Mouse (Mus musculus): ENCODE measurements at regions not wholly inside any gene's neighbourhood (a gene's known extent, or its start where the extent isn't known, plus 50 kb on each side); places are given as distances from the start of the nearest gene placed in this dataset.

DNA sequence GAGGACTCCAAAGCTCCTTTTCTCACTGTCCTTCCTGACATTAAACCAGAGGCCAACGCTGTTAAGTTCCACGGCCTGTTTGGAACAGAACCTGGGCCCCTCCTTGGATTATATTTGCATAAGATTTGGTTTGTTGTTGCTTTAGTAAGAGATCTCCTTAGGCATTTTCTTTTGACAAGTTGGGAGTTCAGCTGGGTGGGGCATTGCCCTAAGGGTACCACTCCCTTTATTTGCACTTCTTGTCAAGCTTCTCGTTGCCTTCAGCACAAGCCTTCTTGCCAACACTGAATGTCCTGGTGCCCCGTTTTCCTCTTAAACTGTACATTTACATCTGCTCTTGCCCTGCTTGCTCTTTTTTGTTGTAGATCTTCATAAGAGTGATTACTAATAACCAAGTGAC lies 317.5 kb upstream of the Adamts9 start:
- DNase-seq (ENCODE audit: low read depth, low spot score) = peak; percentile 89

DNA sequence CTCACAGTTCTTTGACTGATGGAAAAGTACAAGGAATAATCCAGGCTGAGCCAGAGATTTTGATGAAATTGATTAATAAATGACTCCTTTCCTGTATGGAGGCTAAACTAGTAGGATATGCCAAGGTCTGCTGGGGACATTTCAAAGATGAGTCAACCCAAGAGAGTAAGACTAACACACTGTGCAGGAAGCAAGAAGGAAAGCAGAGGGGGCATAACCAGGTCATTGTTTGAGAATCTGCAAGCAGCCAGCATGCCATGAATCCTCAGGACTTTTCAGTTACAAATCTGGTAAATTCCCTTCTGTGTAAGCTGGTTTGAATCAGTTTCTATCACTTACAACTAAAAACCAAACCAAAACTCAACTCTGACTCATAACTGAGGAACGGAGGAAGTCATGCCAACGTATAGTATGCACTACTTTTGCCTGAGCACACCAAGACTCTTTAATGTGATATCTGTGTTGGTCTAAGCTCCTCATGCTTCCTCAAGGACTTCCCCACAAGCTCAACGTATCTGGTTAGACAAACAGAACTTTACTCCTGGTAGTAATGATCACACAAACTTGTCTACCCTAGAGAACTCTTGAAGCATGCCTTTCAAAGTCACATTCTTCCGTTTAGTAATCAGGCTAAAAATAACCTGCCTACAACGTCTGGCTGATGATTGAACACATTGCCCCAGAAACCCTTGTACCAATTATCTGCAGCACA lies 314.0 kb upstream of the Adamts9 start:
- DNase-seq (ENCODE audit: low read depth, low spot score) = no peak

DNA sequence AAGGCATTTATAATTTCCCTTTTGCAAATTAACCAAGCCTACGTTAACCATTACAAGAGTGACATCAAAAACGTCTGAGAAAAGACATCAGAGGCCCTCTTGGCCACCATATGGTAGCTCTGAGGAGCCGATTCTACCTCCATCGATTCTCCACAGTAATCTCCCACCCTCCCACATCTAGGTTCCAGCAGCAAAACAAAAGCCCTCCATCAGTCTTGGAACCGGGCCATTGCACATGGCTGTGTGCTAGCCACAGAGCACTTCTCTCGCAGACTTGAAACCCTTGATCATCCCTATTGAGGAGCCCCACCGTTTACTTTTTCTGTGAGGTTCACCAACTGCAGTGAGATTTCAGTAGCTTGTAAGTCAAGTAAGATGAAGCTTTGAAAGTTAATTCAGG lies 310.5 kb upstream of the Adamts9 start:
- DNase-seq (ENCODE audit: low read depth, low spot score) = no peak

DNA sequence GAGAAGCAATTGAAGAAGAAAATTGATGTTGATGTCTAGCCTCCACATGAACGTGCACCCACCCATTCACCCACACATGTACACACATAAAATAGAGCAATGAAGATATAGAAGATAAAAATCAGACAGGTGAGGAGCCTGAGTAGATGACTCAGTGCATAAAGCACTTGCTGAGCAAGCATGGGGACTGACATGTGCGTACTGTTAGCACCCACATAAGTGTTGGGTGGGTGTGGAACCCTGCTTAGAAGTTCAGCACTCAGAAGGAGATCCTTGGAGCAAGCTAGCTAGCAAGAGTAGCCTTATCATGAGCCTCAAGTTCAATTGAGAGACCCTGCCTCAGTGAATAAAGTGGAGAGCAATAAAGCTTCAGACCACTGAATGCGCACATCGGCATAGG lies 305.7 kb upstream of the Adamts9 start:
- no peak for DNase-seq (ENCODE audit: low read depth, low spot score)

DNA sequence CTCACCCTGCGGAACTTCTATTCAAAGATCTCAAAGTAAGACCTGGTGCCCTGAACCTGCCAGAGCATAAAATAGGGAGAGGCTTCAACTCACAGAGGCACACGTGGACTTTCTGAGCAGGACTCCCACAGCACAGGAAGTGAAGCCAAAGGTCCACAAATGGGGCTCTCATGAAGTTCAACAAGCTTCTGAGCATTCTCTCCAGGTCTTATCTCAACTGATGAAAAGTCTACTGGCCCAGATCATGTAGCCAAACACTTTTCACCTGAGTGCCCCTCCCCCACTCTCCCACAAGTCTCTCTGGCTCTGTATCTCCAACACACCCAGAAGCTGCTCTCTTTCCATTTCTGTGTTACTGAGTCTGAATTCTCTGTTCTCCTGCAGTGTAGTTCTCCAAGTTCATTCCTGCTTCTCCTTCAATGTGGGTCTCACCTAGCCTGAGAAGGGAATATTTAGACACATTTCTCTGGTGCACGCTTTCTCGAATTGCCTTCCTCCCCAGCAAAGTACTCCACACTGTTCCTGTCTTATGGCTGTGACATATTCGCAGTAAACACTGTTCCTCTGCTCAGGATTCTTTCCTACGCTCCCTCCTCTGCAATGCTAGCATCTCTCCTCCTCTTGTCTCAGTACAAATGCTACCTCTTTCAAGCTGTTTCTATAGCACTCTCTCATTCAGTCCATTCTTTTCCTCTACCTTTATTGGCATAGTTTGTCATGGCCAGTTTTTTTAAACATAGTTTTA lies 303.4 kb upstream of the Adamts9 start:
- DNase-seq (ENCODE audit: low read depth, low spot score) = no peak

DNA sequence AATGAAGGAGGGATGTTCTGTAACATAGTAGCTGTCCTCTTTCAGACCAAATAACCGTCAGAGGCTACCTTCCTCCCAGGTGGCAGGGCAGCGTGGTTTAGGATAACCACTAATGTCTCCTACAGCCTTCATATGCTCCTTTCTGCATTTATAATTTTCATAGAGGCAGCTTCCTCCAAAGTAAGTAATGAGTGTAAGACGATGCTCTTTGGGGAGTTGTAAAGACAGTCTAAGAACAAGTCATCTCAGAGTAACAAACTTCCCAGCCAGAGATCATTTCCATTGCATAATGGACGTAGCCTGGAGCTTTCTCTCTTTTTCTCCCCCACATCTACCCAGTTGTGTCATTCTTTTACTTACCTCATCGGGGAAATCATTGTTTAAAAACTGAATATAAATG lies 292.3 kb upstream of the Adamts9 start:
- DNase-seq (ENCODE audit: low read depth, low spot score) = no peak

DNA sequence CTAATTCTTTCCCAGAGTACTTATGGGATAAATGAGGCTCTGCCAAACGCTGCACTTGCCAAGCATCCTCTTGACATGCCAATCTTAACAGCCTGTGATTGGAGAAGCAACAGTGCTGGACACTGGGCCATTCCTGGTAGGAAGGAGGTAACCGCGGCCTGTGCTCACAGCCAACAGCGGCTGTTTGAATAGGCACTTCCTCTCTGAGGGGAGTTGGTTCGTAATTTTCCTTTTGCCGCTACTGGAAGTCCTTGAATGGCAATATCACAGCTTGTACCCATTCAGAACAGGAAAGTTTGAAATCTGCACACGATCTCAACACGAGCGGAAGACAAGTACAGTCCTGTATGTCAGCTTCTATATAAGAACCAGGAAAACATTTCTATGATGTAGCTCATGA lies 289.3 kb upstream of the Adamts9 start:
- DNase-seq (ENCODE audit: low read depth, low spot score) = no peak

DNA sequence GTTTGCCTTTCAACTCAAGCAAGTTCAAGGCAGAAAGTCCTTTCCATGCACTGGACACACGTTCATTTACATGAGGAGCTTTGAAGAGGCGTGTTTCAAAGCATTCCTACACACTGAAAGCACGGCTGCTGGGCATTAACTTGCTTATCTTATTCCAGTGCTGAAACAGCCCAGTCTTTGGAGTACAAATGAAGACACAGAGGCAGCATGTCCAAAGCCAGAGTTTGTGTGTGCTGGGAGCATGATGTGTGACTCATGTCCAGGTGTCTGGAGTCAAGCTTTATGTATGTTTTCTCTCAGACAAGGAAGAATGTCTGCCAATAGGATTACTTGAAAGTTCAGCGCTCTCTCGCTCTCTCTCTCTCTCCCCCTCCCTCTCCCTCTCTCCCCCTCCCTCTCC lies 287.2 kb upstream of the Adamts9 start:
- DNase-seq (ENCODE audit: low read depth, low spot score) = peak; percentile 11

DNA sequence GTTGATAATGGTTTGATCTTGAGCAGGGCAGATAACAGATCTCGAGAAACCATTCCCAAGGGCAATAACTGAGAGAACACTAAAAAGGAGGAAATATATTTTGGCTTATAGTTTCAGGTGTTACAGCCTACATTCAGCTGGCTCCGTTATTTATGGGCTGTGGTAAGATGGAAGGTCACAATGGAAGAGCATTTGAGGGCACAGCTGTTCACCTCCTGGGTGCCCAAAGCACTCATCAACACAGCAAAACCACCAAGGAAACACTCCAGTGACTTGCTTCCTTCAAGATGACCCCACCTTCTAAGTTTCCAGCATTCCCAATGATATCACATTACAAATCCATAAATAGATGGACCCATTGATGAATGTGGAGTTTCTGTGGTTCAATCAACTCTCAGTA lies 286.0 kb upstream of the Adamts9 start:
- DNase-seq (ENCODE audit: low read depth, low spot score) = no peak

DNA sequence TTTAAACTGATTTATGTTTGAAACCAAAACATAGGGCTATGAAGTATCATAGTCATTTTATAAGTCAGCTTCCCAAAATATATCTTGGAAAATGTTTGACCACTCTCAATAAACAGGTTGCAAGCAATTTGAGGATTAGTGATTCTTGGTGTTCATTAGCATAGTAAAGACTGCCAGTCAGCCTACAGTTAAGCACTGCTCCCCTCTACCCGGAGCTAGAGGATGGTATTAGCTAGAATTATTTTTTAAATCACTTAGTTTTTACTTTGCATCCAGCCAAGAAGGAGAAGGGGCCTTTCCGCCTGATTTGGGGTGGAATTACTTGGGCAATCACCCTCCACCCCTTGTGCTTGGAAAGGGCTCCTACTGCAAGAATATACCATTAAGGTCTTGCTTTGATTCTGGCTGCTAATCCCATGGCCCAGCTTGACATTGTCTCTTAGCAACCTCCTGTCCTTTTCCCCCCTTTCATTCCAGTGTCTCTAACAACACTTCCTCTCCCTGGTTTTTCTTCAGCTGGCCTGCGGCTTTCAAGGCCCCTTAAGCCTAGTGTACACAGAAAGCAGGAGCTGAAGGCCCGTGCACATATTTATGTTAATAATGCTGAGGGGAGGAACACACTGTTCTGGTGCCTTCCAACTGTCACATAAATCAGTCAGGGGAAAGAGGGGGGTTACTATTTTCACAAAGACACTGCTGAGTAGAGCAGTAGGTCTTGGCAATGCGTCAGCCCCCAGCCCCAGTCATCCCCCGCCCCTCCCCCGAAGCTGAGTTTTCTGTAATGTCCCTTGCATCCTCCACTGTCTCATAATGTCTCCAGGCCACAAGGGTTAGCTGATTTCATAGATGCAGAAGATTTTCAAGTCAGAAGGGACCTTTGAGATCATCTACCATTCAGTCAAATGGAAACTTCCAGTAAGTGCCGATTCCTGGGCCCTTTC lies 280.6 kb upstream of the Adamts9 start:
- no peak for DNase-seq (ENCODE audit: low read depth, low spot score)

DNA sequence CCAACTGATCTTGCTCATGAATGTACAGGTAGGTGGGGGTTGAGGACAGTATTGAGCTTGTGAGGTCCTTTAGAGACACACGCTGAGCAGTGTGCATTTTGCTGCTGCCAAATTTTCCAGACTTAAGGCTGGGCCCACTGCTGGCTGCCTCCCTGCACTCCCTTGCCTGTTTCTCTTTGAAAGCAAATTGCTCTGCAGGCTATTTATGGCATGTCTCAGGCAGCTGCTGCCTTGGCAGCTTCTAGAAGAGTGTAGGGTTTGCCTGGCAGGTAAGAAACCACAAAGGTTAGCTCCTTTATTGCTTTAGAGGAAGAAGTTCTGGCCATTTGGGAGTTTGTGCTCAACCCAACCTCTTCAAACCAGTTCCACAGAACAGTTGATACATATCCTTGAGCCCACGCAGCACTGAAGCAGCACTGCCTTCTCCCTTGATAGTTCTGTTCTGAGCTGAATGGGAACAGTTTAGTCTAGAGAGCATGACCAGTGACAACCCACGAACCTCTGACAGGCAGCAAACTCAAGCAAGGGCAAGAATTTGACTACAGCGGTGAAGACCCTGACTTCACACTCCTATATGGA lies 274.8 kb upstream of the Adamts9 start:
- DNase-seq (ENCODE audit: low read depth, low spot score) = no peak

DNA sequence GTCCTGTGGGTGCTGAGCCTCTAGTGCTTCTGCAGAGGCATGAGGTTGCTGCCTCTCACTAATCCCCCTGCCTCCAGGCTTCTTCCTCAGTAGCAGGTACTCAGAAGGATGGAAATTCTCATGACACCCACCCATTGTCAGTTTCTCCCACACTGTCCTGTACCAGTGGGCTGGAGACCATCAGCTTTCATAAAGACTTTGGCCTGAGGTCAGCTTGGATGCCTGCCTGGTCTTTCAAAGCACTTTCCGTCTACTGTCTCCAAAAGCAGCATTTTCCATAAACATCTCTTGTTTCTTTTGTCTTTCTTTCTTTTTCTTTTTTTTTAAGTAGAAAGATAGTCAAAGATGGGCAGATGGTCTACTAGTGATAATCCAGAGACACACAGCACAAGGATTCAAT lies 257.6 kb upstream of the Adamts9 start:
- DNase-seq (ENCODE audit: low read depth, low spot score) = no peak

DNA sequence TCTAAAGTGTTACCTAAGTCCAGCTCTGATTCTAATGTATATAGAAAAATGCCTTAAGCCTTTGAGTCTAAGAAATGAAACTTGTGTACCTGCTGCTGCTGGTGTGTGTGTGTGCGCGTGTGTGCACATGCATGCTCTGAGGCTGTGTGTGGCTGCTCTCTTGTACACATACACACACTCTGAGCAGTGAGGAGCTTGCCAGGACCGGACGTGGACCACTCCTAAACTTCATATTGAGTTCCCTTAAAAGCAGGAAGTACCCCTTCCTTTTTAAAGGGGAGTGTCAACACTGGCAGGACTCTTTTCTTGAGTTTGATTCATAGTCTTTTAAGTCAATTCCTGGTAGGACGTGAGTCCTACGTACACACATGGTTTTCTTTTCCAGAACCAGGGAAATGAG lies 251.4 kb upstream of the Adamts9 start:
- DNase-seq (ENCODE audit: low read depth, low spot score) = no peak

DNA sequence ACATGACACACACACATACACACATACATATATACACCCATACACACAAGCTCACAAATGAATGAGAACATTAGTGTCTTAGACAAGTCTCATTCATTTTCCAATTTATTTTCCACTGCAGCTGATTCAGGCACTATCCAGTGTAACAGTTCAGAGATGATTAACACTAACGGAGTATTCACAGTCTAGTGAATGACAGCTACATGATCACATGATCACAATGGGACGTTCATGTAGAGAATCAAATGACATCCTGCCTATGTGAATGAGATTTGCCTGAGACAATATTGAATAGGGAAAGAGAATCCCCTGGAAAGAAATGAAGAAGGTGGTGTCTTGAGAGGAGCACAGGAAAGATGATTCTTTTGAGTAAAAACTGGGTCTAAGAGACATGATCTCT lies 249.7 kb upstream of the Adamts9 start:
- DNase-seq (ENCODE audit: low read depth, low spot score) = no peak

DNA sequence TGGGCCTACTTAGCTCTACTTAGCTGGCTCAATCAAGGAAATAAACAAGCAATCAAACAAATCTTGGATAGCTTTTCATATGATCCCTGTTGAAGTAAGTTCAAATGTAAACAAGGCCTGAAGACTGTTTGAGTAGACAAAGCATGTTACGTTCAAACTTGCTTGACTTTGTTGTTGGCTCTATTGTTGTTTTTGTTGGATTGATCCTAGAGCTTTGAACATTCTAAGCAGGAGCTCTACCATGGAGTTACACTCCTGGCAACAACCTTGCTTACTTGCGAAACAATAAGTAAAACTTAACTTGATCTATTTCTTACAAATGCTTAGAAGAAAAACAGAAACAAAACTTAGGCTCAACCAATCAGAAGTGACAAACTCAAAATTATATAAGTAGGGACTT lies 247.7 kb upstream of the Adamts9 start:
- DNase-seq (ENCODE audit: low read depth, low spot score) = no peak

DNA sequence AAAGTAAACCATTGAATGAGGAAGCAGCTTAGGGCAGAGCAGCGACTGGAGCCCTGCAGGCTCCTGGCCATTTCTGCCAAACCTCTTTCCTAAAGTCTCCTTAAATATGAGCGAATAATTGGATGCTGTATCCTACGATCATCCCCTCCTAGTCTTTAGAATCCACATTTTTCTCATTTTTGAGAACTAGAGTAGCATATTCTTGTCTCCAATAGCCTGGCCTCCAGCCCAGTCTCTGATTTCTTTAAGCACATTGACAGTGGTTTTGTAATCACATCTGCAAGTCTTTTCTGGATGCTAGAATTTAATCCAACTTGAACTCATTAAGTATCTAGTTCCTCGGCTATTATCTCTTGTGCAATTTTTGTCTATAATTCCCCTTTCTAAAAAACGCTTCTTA lies 225.2 kb upstream of the Adamts9 start:
- DNase-seq (ENCODE audit: low read depth, low spot score) = no peak

DNA sequence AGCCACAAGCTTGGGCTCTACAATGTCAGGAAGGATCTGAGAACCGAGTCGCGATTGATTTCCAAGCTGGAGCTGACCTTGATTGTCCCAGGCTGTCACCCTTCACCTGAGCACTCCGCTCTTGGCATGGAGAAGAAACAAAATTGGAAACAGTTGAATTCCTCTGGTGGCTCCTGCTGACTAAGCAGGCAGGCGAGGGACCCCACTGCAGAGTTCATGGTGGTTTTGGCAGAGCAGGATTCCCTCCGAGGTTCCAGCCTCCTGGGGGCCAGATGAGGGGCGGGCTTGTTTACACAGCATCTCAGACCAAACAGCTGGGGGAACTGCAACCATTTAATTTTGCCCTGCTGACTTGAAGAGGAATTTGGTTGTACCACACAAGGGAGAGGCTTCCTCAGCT lies 224.0 kb upstream of the Adamts9 start:
- DNase-seq (ENCODE audit: low read depth, low spot score) = no peak

DNA sequence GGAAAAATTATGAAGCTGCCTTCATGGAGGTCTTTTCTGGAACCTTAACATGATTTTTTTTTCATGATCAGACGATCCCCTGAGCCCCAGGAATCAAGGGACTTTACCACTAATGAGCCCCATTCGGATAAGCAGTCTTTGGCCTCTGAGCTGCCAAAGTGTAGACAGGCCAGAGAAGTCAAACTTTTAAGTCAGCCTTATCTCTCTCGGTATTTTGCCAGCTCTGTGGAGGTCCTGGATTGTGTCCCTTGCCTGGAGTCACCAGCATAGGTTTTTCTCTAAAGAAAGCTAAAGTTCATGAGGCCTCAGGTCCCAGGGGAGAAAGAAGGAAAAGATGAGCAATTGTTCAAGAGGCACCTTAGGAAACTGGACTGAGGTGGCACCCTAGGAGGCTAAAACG lies 222.7 kb upstream of the Adamts9 start:
- no peak for DNase-seq (ENCODE audit: low read depth, low spot score)

DNA sequence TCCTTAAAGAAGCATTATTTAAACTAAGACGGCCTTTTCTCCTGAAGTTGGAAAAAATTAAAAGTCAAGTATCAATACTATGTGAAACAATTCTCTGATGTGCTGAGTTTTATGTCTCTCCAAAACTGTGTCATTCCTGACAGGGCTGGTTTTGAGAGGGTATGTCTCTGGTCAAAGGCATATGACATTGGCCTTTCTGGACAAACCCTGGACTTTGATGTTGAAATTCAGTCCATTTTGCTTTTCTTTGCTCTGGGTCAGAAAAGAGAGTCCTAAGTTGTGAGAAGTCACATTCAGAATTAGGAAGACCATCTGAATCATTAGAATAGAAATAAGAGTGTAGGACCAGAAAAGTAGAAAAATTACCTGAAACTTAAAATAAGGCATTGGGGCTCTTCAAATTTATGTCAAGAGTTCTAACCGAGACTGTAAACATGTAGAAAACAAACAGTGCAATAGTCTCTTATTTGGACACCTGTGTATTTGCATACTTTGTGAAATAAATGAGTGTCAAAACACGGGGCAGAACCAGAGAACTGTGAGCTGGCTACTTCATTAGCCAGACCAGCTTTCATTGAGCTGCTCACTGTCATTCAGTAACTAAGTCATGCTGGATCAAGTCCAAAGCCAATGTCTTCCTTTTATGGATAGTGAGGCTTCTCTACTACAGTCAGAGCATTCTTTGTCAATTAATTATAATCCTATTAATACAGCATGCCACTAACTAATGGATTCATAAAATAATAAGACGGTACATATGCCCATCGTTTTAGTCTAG lies 209.3 kb upstream of the Adamts9 start:
- DNase-seq (ENCODE audit: low read depth, low spot score) = no peak

DNA sequence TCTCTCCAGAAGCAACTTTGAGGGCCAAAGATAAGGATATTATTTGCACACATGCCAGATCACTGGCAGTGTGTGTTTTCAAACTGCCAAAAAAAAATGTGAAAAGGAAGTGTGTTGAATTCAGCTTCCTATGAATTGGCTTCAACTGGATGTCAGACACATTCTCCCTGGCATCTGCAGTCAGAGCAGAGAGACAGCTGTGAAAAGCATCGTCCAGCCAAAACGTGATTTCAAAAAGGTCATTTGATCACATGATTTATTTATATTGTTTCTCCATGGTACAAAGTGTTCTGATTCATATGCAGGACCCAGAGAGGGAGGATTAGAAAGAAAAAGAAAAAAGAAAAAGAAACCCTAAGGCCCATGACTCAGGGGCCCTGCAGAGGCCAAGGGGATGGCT lies 207.2 kb upstream of the Adamts9 start:
- no peak for DNase-seq (ENCODE audit: low read depth, low spot score)

DNA sequence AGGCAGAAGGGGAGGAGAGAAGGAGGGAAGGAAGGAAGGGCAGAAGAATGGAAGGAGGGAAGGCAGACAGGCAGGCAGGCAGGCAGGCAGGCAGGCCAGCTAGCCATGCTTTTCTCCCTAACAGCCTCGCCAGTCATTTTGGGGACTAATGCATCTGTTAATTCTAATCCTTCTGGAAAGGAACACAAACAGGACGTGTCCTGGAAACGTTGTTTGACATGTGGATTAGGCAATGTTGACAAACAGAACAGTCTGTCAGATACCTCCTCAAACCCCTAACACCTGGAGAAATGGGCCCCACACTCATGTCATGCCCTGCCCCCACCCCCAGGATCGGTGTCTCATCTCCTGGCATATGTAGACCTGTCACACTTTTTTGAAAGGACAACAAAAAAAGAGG lies 206.7 kb upstream of the Adamts9 start:
- no peak for DNase-seq (ENCODE audit: low read depth, low spot score)
